Mouse (Mus musculus): ENCODE measurements at regions not wholly inside any gene's neighbourhood (a gene's known extent, or its start where the extent isn't known, plus 50 kb on each side); places are given as distances from the start of the nearest gene placed in this dataset.

DNA sequence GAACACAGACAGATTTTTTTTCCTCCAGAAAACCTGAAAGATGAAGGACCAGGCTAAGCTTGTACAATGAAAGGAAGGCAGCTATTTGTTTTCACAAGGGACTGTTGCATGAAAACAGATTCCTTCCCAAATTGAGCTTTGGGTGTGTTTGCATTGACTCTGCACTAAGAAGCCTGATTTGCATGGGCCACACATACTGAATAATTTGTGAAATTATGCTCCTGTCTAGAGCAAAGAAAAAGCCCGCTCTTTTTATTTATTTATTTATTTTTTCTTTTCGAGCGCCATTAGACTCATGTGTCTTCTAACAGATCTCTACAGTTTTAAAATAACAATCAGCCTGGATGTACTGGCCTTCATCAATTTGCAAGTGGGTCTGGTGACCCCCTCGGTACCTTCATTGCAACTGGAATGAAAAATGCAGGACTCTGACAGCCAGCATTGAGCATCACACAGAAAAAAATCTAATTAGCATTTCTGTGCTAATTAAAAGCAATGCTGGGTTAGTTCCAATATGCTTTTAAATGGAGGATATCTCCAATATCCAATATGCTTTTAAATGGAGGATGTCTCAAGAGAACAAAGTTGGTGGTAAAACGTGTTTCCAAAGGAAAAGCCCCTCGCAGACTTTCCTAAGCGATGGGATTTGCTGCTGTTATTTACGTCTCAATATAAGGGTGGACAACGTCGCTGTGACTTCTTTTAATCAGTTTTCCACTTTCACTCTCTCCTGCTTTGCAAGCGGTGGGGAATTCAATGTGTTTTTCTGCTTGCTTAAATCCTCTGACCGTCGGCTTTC, 166.3 kb downstream of the Nedd1 start:
- no peak for DNase-seq (ENCODE audit: low spot score)
- Histone ChIP-seq H3K4me3 (ENCODE audit: low read depth, low read length) (no peak overlapping the region), H3K4me2 (replicated peaks; ENCODE audit: low read depth, low read length) (no peak overlapping the region), H3K27ac (ENCODE audit: low read length) (no peak overlapping the region), H3K36me3 (ENCODE audit: insufficient read depth, low read length) (no peaks in the 10 kb centered on the region), H3K27me3 (replicated peaks; ENCODE audit: insufficient read depth, low read length) (no peaks in the 10 kb centered on the region), H3K9me3 (ENCODE audit: low read length) (no peaks in the 10 kb centered on the region), H3K4me1 (ENCODE audit: insufficient read depth, low read depth, low read length) (no peaks in the 10 kb centered on the region), H3K9ac (replicated peaks; ENCODE audit: low read depth) (no peak overlapping the region)
- 45% methylated on average over 13 of the region's 13 CpGs for WGBS
- no peak for ATAC-seq
- no peak for TF ChIP-seq EP300 (IDR thresholded peaks at IDR 0.05)
- no peak for TF ChIP-seq CTCF (IDR thresholded peaks at IDR 0.05)

DNA sequence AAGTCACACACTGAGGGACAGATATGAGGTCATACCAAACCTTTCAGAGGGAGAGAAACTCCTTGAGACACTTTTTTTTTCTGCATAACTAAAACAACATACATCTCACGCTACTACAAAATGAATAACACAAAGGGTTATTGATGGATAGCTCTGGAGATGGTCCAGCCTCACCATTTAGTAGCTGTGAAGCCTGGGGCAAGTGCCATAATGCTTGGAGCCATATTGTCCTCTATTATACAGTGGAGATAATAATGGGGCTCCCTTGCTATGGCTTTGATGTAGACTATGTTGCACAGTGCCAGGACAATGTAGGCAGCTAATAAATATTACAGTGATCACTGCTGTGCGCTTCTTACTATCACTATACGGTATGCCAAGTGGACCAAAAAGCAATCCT, 168.3 kb downstream of the Nedd1 start:
- Histone ChIP-seq H3K36me3 (ENCODE audit: insufficient read depth, low read length) (no peaks in the 10 kb centered on the region), H3K9ac (replicated peaks; ENCODE audit: low read depth) (no peak overlapping the region), H3K27ac (ENCODE audit: low read length) (no peak overlapping the region), H3K4me2 (replicated peaks; ENCODE audit: low read depth, low read length) (no peak overlapping the region), H3K4me1 (ENCODE audit: insufficient read depth, low read depth, low read length) (no peaks in the 10 kb centered on the region), H3K9me3 (ENCODE audit: low read length) (no peaks in the 10 kb centered on the region), H3K27me3 (replicated peaks; ENCODE audit: insufficient read depth, low read length) (no peaks in the 10 kb centered on the region), H3K4me3 (ENCODE audit: low read depth, low read length) (no peak overlapping the region)
- ATAC-seq = no peak
- DNase-seq (ENCODE audit: low spot score) = no peak
- TF ChIP-seq CTCF (IDR thresholded peaks at IDR 0.05) (no peak), EP300 (IDR thresholded peaks at IDR 0.05) (no peak)
- WGBS = 77% methylated on average over 3 of the region's 3 CpGs

DNA sequence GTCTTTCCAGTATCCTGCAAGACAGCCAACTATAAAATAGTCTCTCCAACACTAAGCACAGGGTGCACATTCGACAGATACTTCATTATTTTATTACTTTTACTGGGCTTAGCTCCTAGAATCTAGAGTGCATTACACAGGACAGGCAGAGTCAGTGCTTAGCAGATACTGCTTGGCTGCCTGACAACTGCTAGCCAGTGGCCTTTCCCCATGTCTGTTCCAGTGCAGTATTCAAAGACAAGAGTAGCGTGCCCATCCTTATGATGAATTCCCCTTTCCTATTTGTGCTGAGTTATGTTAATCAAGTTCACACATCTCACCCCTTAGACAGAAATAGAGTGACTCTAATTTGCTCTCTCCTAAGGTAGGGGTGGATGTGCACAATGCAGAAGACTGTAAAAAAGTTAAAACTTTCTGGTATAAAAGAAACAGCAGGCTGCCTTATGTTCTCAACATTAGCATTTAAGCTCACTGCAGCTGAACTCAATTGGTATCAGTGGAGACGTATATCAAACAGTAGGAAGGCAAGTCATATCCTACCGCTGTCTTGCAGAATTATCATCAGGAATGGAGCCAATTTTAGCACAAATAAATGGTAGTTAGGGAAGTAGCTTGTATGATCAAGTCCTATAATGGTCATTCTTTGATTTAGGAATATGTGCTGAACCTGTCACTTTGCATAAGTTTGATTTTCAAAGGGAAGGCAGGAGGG, 173.2 kb downstream of the Nedd1 start:
- H3K4me3 ChIP-seq (ENCODE audit: low read depth, low read length) = no peak overlapping the region
- no peak for ATAC-seq
- no peaks in the 10 kb centered on the region for H3K4me1 ChIP-seq (ENCODE audit: insufficient read depth, low read depth, low read length)
- H3K27me3 ChIP-seq (replicated peaks; ENCODE audit: insufficient read depth, low read length) = no peaks in the 10 kb centered on the region
- H3K36me3 ChIP-seq (ENCODE audit: insufficient read depth, low read length) = no peaks in the 10 kb centered on the region
- H3K4me2 ChIP-seq (replicated peaks; ENCODE audit: low read depth, low read length) = no peak overlapping the region
- H3K9me3 ChIP-seq (ENCODE audit: low read length) = no peaks in the 10 kb centered on the region
- TF ChIP-seq CTCF (IDR thresholded peaks at IDR 0.05) (no peak), EP300 (IDR thresholded peaks at IDR 0.05) (no peak)
- H3K27ac ChIP-seq (ENCODE audit: low read length) = no peak overlapping the region
- WGBS = 59% methylated on average over 4 of the region's 4 CpGs
- no peak for DNase-seq (ENCODE audit: low spot score)
- no peak overlapping the region for H3K9ac ChIP-seq (replicated peaks; ENCODE audit: low read depth)

DNA sequence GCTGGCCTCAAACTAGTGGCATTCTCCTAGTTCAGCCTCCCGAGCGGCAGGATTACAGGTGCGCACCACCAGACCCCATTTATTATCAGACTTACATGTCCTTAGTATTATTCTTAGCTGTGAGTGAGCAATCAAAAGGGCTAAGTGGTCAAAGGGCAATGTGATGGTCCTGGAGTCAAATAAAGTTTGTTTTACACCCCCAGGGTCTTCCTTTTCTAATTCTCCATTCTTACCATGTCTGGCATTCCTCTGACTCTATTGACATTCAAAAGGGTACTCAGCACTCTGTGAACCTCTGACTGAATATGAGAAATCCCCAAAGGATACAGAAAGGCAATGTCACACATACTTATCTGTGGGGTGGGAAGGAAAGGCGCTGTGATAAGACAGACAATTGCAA, 183.8 kb downstream of the Nedd1 start:
- Histone ChIP-seq H3K9ac (replicated peaks; ENCODE audit: low read depth) (no peak overlapping the region), H3K9me3 (ENCODE audit: low read length) (no peaks in the 10 kb centered on the region), H3K27me3 (replicated peaks; ENCODE audit: insufficient read depth, low read length) (no peaks in the 10 kb centered on the region), H3K36me3 (ENCODE audit: insufficient read depth, low read length) (no peaks in the 10 kb centered on the region), H3K27ac (ENCODE audit: low read length) (no peak overlapping the region), H3K4me3 (ENCODE audit: low read depth, low read length) (no peak overlapping the region), H3K4me1 (ENCODE audit: insufficient read depth, low read depth, low read length) (no peaks in the 10 kb centered on the region), H3K4me2 (replicated peaks; ENCODE audit: low read depth, low read length) (no peak overlapping the region)
- WGBS = 80% methylated on average over 4 of the region's 4 CpGs
- ATAC-seq = no peak
- TF ChIP-seq EP300 (IDR thresholded peaks at IDR 0.05) = no peak
- no peak for TF ChIP-seq CTCF (IDR thresholded peaks at IDR 0.05)
- no peak for DNase-seq (ENCODE audit: low spot score)

DNA sequence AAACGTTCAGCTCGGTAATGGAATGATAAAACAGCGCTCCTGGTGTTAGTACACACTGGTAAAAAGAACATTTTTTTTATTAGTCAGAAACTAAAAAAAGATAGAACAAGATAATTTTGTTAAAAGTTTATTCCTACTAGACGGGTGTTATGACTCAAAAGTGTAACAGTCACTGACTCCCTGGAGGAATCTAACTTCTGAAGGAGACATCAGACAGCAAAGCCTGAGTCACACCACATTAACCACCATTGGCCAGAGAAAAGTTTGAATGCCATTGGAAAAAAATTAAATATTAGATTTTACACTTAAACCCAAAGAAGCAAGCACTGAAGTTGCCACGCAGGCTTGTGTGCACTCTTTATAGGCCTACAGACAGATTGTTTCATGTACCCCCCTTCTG, 205.3 kb downstream of the Nedd1 start:
- Histone ChIP-seq H3K27ac (ENCODE audit: low read length) (no peak overlapping the region), H3K27me3 (replicated peaks; ENCODE audit: insufficient read depth, low read length) (no peaks in the 10 kb centered on the region), H3K4me1 (ENCODE audit: insufficient read depth, low read depth, low read length) (no peaks in the 10 kb centered on the region), H3K9ac (replicated peaks; ENCODE audit: low read depth) (no peak overlapping the region), H3K4me2 (replicated peaks; ENCODE audit: low read depth, low read length) (no peak overlapping the region), H3K4me3 (ENCODE audit: low read depth, low read length) (no peak overlapping the region), H3K9me3 (ENCODE audit: low read length) (no peaks in the 10 kb centered on the region), H3K36me3 (ENCODE audit: insufficient read depth, low read length) (no peaks in the 10 kb centered on the region)
- no peak for DNase-seq (ENCODE audit: low spot score)
- TF ChIP-seq EP300 (IDR thresholded peaks at IDR 0.05) (no peak), CTCF (IDR thresholded peaks at IDR 0.05) (no peak)
- 64% methylated on average over 5 of the region's 5 CpGs for WGBS
- ATAC-seq = no peak

DNA sequence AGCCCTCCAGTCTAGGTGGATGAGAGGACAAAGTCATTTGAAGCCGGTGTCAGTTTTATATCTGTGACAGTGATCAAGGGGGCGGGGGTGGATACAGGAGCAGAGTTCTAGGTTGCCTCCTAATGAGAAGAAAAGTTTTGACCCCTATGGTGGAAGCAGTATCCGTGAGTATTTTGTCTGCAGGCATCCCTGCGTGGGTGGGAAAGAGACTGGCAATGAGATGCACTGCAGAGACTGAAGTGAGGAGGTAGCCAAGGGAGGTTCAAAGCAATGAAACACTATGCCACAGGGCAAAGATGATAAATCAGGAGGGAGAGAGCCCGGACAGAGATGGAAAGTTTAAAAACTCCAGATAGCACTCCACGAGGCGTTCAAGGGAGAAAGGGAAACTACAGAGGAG, 210.5 kb downstream of the Nedd1 start:
- no peak overlapping the region for H3K4me3 ChIP-seq (ENCODE audit: low read depth, low read length)
- H3K9ac ChIP-seq (replicated peaks; ENCODE audit: low read depth) = no peak overlapping the region
- WGBS = 63% methylated on average over 7 of the region's 7 CpGs
- no peak overlapping the region for H3K4me2 ChIP-seq (replicated peaks; ENCODE audit: low read depth, low read length)
- no peaks in the 10 kb centered on the region for H3K9me3 ChIP-seq (ENCODE audit: low read length)
- H3K27ac ChIP-seq (ENCODE audit: low read length) = no peak overlapping the region
- ATAC-seq = no peak
- H3K4me1 ChIP-seq (ENCODE audit: insufficient read depth, low read depth, low read length) = no peaks in the 10 kb centered on the region
- H3K36me3 ChIP-seq (ENCODE audit: insufficient read depth, low read length) = no peaks in the 10 kb centered on the region
- TF ChIP-seq CTCF (IDR thresholded peaks at IDR 0.05) (no peak), EP300 (IDR thresholded peaks at IDR 0.05) (no peak)
- no peaks in the 10 kb centered on the region for H3K27me3 ChIP-seq (replicated peaks; ENCODE audit: insufficient read depth, low read length)
- no peak for DNase-seq (ENCODE audit: low spot score)
